Mouse (Mus musculus): ENCODE results near the gene Cyp46a1. TPM values are rescaled to one million over a fixed set of nuclear protein-coding genes. Genes with fewer than 3 reads are reported as not detected.
A peak's percentile ranks its signal among the peaks of the same experiment; 100 is the strongest.

Gene Cyp46a1
- total and polyA plus RNA-seq, 2 experiments from 2014 or later, result 3.0 to 3.6 TPM

DNA sequence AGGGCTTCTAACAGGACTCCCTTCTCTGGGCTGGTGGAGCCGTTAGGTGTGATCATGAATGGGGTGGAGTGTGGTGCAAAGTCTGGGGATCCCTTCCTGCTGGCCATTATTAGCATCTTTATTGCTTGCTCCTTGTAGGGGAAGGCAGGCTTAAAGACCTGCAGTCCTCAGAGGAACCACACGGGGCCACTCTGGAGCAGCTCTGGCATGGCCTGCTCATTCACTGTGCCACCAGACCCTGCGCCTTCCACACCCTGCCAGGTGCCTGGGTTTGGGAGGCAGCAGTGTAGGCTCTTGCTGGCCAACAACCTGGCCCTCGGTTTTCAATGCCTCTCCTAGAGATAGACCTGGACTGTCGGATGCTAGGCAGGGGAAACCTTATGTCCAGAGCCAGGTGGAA is 29.6 kb downstream of the Cyp46a1 start:
- DNase-seq (ENCODE audit: low spot score) (peak; percentile 73), ATAC-seq (ENCODE audit: insufficient read depth, low read depth) (peak; percentile 61)
- Histone ChIP-seq H3K27me3 (ENCODE audit: control insufficient read depth, insufficient read depth, low read length) (no peaks in the 10 kb centered on the region), H3K9ac (replicated peaks; ENCODE audit: low read depth, low read length) (no peak overlapping the region), H3K4me3 (ENCODE audit: low read depth, low read length) (no peak overlapping the region), H3K9me3 (replicated peaks; ENCODE audit: control insufficient read depth, low read length) (no peaks in the 10 kb centered on the region), H3K36me3 (replicated peaks; ENCODE audit: control insufficient read depth, insufficient read depth, low read length) (no peaks in the 10 kb centered on the region), H3K27ac (ENCODE audit: low read depth) (no peak overlapping the region), H3K4me2 (ENCODE audit: low read depth, low read length) (no peak overlapping the region), H3K4me1 (ENCODE audit: control insufficient read depth, insufficient read depth) (peaks cover 23% of the 10 kb centered on the region)
- WGBS, result 6% methylated on average over 5 of the region's 5 CpGs
- TF ChIP-seq CTCF (IDR thresholded peaks at IDR 0.05; ENCODE audit: low read depth) (peak; percentile 93), EP300 (IDR thresholded peaks at IDR 0.05; ENCODE audit: low read depth) (no peak)

DNA sequence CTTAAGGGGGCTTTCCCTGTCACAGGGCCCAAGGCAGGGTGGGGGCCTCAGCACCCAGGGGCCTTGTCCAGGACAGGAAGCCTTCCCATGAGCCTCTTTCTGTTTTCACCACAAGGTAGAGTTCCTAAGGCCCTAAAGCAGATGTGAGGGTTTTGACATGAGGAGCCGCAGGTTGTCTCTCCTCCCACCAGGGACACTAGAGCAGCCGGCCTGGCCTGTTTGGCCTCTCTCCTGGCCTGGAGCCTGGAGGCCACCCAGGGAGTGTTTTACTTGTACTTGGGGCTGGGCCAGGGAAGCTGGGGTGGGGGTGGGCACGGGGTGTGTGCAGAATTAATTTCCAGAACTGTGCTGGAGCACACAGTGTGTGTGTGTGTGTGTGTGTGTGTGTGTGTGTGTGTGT is 31.2 kb downstream of the Cyp46a1 start:
- peak; percentile 74 for ATAC-seq (ENCODE audit: insufficient read depth, low read depth)
- H3K9me3 ChIP-seq (replicated peaks; ENCODE audit: control insufficient read depth, low read length), result no peaks in the 10 kb centered on the region
- no peaks in the 10 kb centered on the region for H3K36me3 ChIP-seq (replicated peaks; ENCODE audit: control insufficient read depth, insufficient read depth, low read length)
- peak; percentile 80 for DNase-seq (ENCODE audit: low spot score)
- H3K27ac ChIP-seq (ENCODE audit: low read depth), result 0 out of 2 replicates have a peak overlapping the region, but pooled peaks have one; percentile 36
- peaks cover 32% of the 10 kb centered on the region for H3K4me1 ChIP-seq (ENCODE audit: control insufficient read depth, insufficient read depth)
- TF ChIP-seq CTCF (IDR thresholded peaks at IDR 0.05; ENCODE audit: low read depth) (peak; percentile 38; the same call in 1 of the 2 replicates), EP300 (IDR thresholded peaks at IDR 0.05; ENCODE audit: low read depth) (no peak)
- WGBS, result 3% methylated on average over 3 of the region's 3 CpGs
- H3K9ac ChIP-seq (replicated peaks; ENCODE audit: low read depth, low read length), result no peak overlapping the region
- H3K27me3 ChIP-seq (ENCODE audit: control insufficient read depth, insufficient read depth, low read length), result no peaks in the 10 kb centered on the region
- H3K4me2 ChIP-seq (ENCODE audit: low read depth, low read length), result no peak overlapping the region
- no peak overlapping the region for H3K4me3 ChIP-seq (ENCODE audit: low read depth, low read length)

GRCm38 (mm10) chr12:108365868-108366267 is 31.7 kb downstream of the Cyp46a1 start:
- no peak for TF ChIP-seq CTCF (IDR thresholded peaks at IDR 0.05; ENCODE audit: low read depth)
- no peak for TF ChIP-seq EP300 (IDR thresholded peaks at IDR 0.05; ENCODE audit: low read depth)
- H3K4me2 ChIP-seq (ENCODE audit: low read depth, low read length), result no peak overlapping the region
- H3K4me1 ChIP-seq (ENCODE audit: control insufficient read depth, insufficient read depth), result peaks cover 37% of the 10 kb centered on the region
- DNase-seq (ENCODE audit: low spot score) (no peak), ATAC-seq (ENCODE audit: insufficient read depth, low read depth) (no peak)
- H3K27ac ChIP-seq (ENCODE audit: low read depth), result no peak overlapping the region
- H3K4me3 ChIP-seq (ENCODE audit: low read depth, low read length), result no peak overlapping the region
- 62% methylated on average over 7 of the region's 7 CpGs for WGBS
- H3K9me3 ChIP-seq (replicated peaks; ENCODE audit: control insufficient read depth, low read length), result no peaks in the 10 kb centered on the region
- H3K36me3 ChIP-seq (replicated peaks; ENCODE audit: control insufficient read depth, insufficient read depth, low read length), result no peaks in the 10 kb centered on the region
- no peaks in the 10 kb centered on the region for H3K27me3 ChIP-seq (ENCODE audit: control insufficient read depth, insufficient read depth, low read length)
- no peak overlapping the region for H3K9ac ChIP-seq (replicated peaks; ENCODE audit: low read depth, low read length)

DNA sequence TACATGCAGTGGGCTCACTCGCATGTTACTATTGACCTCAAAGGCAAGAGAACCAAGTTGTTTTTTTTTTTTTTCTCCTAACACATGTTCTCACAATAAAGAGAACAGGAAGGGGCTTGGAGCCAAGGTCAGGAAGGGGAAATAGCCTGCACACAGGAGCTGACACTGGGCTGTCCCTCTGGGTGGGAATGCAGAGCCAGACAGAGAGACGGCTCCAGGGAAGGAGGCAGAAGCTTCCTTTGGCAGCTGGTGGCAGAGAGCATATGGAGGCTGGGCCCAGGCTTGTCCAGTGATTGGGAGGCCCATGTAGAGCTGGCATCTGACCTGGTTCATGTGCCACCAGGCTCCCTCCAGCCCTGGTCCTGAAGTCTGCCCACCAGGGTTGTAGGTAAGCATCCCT is 33.7 kb downstream of the Cyp46a1 start:
- peak overlapping the region; percentile 51 for H3K27ac ChIP-seq (ENCODE audit: low read depth)
- 57% methylated on average over 2 of the region's 2 CpGs for WGBS

GRCm38 (mm10) chr12:108368921-108369320 is 34.7 kb downstream of the Cyp46a1 start:
- no peak overlapping the region for H3K9ac ChIP-seq (replicated peaks; ENCODE audit: low read depth, low read length)
- H3K4me3 ChIP-seq (ENCODE audit: low read depth, low read length), result no peak overlapping the region
- TF ChIP-seq EP300 (IDR thresholded peaks at IDR 0.05; ENCODE audit: low read depth) (no peak), CTCF (IDR thresholded peaks at IDR 0.05; ENCODE audit: low read depth) (no peak)
- H3K9me3 ChIP-seq (replicated peaks; ENCODE audit: control insufficient read depth, low read length), result no peaks in the 10 kb centered on the region
- H3K36me3 ChIP-seq (replicated peaks; ENCODE audit: control insufficient read depth, insufficient read depth, low read length), result no peaks in the 10 kb centered on the region
- DNase-seq (ENCODE audit: low spot score) (no peak), ATAC-seq (ENCODE audit: insufficient read depth, low read depth) (no peak)
- no peak overlapping the region for H3K4me2 ChIP-seq (ENCODE audit: low read depth, low read length)
- 64% methylated on average over 5 of the region's 5 CpGs for WGBS
- H3K27me3 ChIP-seq (ENCODE audit: control insufficient read depth, insufficient read depth, low read length), result no peaks in the 10 kb centered on the region
- H3K27ac ChIP-seq (ENCODE audit: low read depth), result peak overlapping the region; percentile 51
- peaks cover 59% of the 10 kb centered on the region for H3K4me1 ChIP-seq (ENCODE audit: control insufficient read depth, insufficient read depth)

More for the DNA sequence above, 33.7 kb downstream of the Cyp46a1 start:
- no peaks in the 10 kb centered on the region for H3K36me3 ChIP-seq (replicated peaks; ENCODE audit: control insufficient read depth, insufficient read depth, low read length)
- DNase-seq (ENCODE audit: low spot score) (peak; percentile 26), ATAC-seq (ENCODE audit: insufficient read depth, low read depth) (no peak)
- H3K4me2 ChIP-seq (ENCODE audit: low read depth, low read length), result no peak overlapping the region
- peaks cover 50% of the 10 kb centered on the region for H3K4me1 ChIP-seq (ENCODE audit: control insufficient read depth, insufficient read depth)
- no peak overlapping the region for H3K9ac ChIP-seq (replicated peaks; ENCODE audit: low read depth, low read length)
- no peak overlapping the region for H3K4me3 ChIP-seq (ENCODE audit: low read depth, low read length)
- TF ChIP-seq CTCF (IDR thresholded peaks at IDR 0.05; ENCODE audit: low read depth), result no peak
- TF ChIP-seq EP300 (IDR thresholded peaks at IDR 0.05; ENCODE audit: low read depth), result no peak
- no peaks in the 10 kb centered on the region for H3K27me3 ChIP-seq (ENCODE audit: control insufficient read depth, insufficient read depth, low read length)
- no peaks in the 10 kb centered on the region for H3K9me3 ChIP-seq (replicated peaks; ENCODE audit: control insufficient read depth, low read length)

Data from heart, postnatal 0 days (tissue).